Mouse (Mus musculus): ENCODE data around the gene Dock2.

GRCm38 (mm10) chr11:34242979-34243378 lies 540.7 kb downstream of the Dock2 start:
- TF ChIP-seq POLR2A (IDR thresholded peaks at IDR 0.05; ENCODE audit: control insufficient read depth, extremely low read depth, insufficient read depth, low read length, poor library complexity), result no peak
- TF ChIP-seq CTCF (IDR thresholded peaks at IDR 0.05; ENCODE audit: borderline replicate concordance, control insufficient read depth, extremely low read depth, insufficient read depth, low read length, poor library complexity), result no peak
